11 mouse cellular contexts compared by ENCODE assay signal in genomic region chr2:130581201-130581600, GRCm38 (mm10). TPM values are rescaled to one million over a fixed set of nuclear protein-coding genes. Genes with fewer than 3 reads are reported as not detected.
DNase-seq lines count a peak whose midpoint lies in the region; ATAC-seq and TF ChIP-seq lines count a peak whose summit lies in the region.
"Had no signal": no experiment of that assay in that cellular context is flagged by ENCODE, and none has a peak within 500 bp of the region (broad histone marks: within the 10 kb centered on the region; RNA-seq: fewer than 3 reads in every experiment).

No protein-coding gene starts in this region.

- ATAC-seq in heart, embryonic 11.5 days (replicated peaks; ENCODE audit: insufficient number of reproducible peaks, low FRiP score, low TSS enrichment), result no peak
- no peak for ATAC-seq in hindbrain, embryonic 14.5 days (ENCODE audit: low FRiP score)
- no peak for ATAC-seq in midbrain, embryonic 14.5 days (ENCODE audit: low FRiP score, low TSS enrichment)
- ATAC-seq in frontal cortex, adult (ENCODE audit: low TSS enrichment), result no peak

- H3K4me3 ChIP-seq in heart, embryonic 11.5 days (ENCODE audit: low read depth, low read length), result peak overlapping the region; percentile 36
- H3K4me3 ChIP-seq in ES-E14 (ENCODE audit: insufficient read depth in 1 of 2, low read depth in 1 of 2, low read length in 2 of 2, poor library complexity in 1 of 2, severe bottlenecking in 1 of 2), result peak overlapping the region; percentile 53 to 59
- peak overlapping the region; percentile 25 for H3K4me3 ChIP-seq in hindbrain, embryonic 14.5 days (replicated peaks; ENCODE audit: low read length)
- H3K4me3 ChIP-seq in midbrain, embryonic 14.5 days (replicated peaks; ENCODE audit: low read depth, low read length), result peak overlapping the region; percentile 29

- H3K36me3 ChIP-seq in heart, embryonic 11.5 days (ENCODE audit: control insufficient read depth, insufficient read depth, low read length), result no peaks in the 10 kb centered on the region
- no peaks in the 10 kb centered on the region for H3K36me3 ChIP-seq in ES-E14 (ENCODE audit: control insufficient read depth, insufficient read depth, low read length, poor library complexity, severe bottlenecking)
- no peaks in the 10 kb centered on the region for H3K36me3 ChIP-seq in hindbrain, embryonic 14.5 days (replicated peaks; ENCODE audit: control insufficient read depth, insufficient read depth)
- no peaks in the 10 kb centered on the region for H3K36me3 ChIP-seq in midbrain, embryonic 14.5 days (ENCODE audit: control insufficient read depth, insufficient read depth, low read length)

- in situ Hi-C loops in ES-E14 (cut with MboI; ENCODE audit: low sequenced_read_pairs in 2 of 2, unreplicated experiment in 2 of 2), result no loop called here

- no peak overlapping the region for H3K27ac ChIP-seq in heart, embryonic 11.5 days (ENCODE audit: low read depth, low read length)
- H3K27ac ChIP-seq in ES-E14 (ENCODE audit: insufficient read depth, low read depth, low read length, poor library complexity, severe bottlenecking), result no peak overlapping the region
- no peak overlapping the region for H3K27ac ChIP-seq in hindbrain, embryonic 14.5 days
- H3K27ac ChIP-seq in midbrain, embryonic 14.5 days (replicated peaks; ENCODE audit: low read depth, low read length), result no peak overlapping the region
- H3K27ac ChIP-seq: macrophage had no signal

- 3% methylated on average over 15 of the region's 16 CpGs for WGBS in heart, embryonic 11.5 days (ENCODE audit: insufficient replicate concordance)
- 2% methylated on average over 16 of the region's 16 CpGs for WGBS in hindbrain, embryonic 14.5 days
- WGBS in midbrain, embryonic 14.5 days, result 4% methylated on average over 16 of the region's 16 CpGs

- peaks cover 63% of the 10 kb centered on the region for H3K27me3 ChIP-seq in heart, embryonic 11.5 days (ENCODE audit: control insufficient read depth, insufficient read depth, low read length)
- H3K27me3 ChIP-seq in hindbrain, embryonic 14.5 days (ENCODE audit: control insufficient read depth, insufficient read depth, low read length), result peaks cover 69% of the 10 kb centered on the region
- peaks cover 67% of the 10 kb centered on the region for H3K27me3 ChIP-seq in midbrain, embryonic 14.5 days (ENCODE audit: control insufficient read depth, insufficient read depth, low read length)

- H3K9me3 ChIP-seq in heart, embryonic 11.5 days (replicated peaks; ENCODE audit: control insufficient read depth, low read length), result no peaks in the 10 kb centered on the region
- no peaks in the 10 kb centered on the region for H3K9me3 ChIP-seq in ES-E14 (ENCODE audit: control insufficient read depth, insufficient read depth, low read depth, low read length)
- H3K9me3 ChIP-seq in hindbrain, embryonic 14.5 days (ENCODE audit: control insufficient read depth, low read length), result no peaks in the 10 kb centered on the region
- no peaks in the 10 kb centered on the region for H3K9me3 ChIP-seq in midbrain, embryonic 14.5 days (ENCODE audit: control insufficient read depth, low read length)

- H3K9ac ChIP-seq in heart, embryonic 11.5 days (ENCODE audit: low read depth, low read length), result no peak overlapping the region
- no peak overlapping the region for H3K9ac ChIP-seq in ES-E14 (ENCODE audit: insufficient read depth, low read depth, low read length, poor library complexity, severe bottlenecking)
- H3K9ac ChIP-seq in hindbrain, embryonic 14.5 days, result 0 out of 2 replicates have a peak overlapping the region, but pooled peaks have one; percentile 38
- peak overlapping the region; percentile 34; the same call in 1 of the 2 replicates for H3K9ac ChIP-seq in midbrain, embryonic 14.5 days (replicated peaks; ENCODE audit: low read length)

- H3K4me1 ChIP-seq in heart, embryonic 11.5 days (ENCODE audit: control insufficient read depth, insufficient read depth, low read length), result peaks cover 9% of the 10 kb centered on the region
- H3K4me1 ChIP-seq in ES-E14 (ENCODE audit: control insufficient read depth in 2 of 2, insufficient read depth in 2 of 2, low read length in 2 of 2, poor library complexity in 1 of 2), result peaks cover 0 to 10% of the 10 kb centered on the region in 2 experiments; a peak in 2 of 4 replicates
- peaks cover 13% of the 10 kb centered on the region; the same call in 1 of the 2 replicates for H3K4me1 ChIP-seq in hindbrain, embryonic 14.5 days (replicated peaks; ENCODE audit: control insufficient read depth, insufficient read depth, low read length)
- H3K4me1 ChIP-seq in midbrain, embryonic 14.5 days (ENCODE audit: control insufficient read depth, insufficient read depth, low read length), result peaks cover 9% of the 10 kb centered on the region; the same call in 1 of the 2 replicates

- no peak for DNase-seq in heart, postnatal 4 days
- DNase-seq in ES-E14 (ENCODE audit: low read depth, low spot score), result no peak
- no peak for DNase-seq in hindbrain, embryonic 14.5 days (ENCODE audit: low spot score)
- DNase-seq in midbrain, embryonic 14.5 days, result no peak
- DNase-seq in testis, postnatal 14 days (ENCODE audit: low spot score), result no peak
- no peak for DNase-seq in adrenal gland, postnatal 14 days
- DNase-seq: embryo, embryonic 11 days had no signal

- H3K4me2 ChIP-seq in heart, embryonic 11.5 days, result peak overlapping the region; percentile 63
- peak overlapping the region; percentile 48 for H3K4me2 ChIP-seq in hindbrain, embryonic 14.5 days (replicated peaks)
- H3K4me2 ChIP-seq in midbrain, embryonic 14.5 days (ENCODE audit: low read length), result peak overlapping the region; percentile 47

TF ChIP-seq in ES-E14, 5 proteins besides CTCF, POLR2A, EP300 and RAD21:
- TF ChIP-seq MAFK (IDR thresholded peaks at IDR 0.05; ENCODE audit: insufficient read depth, low read depth, low read length) (no peak), ZC3H11A (IDR thresholded peaks at IDR 0.05; ENCODE audit: borderline replicate concordance, low read depth, low read length) (no peak), ZNF384 (IDR thresholded peaks at IDR 0.05; ENCODE audit: low read depth, low read length) (no peak), CHD2 (IDR thresholded peaks at IDR 0.05; ENCODE audit: low read depth, low read length) (no peak)

RNA-seq across cellular contexts. Expression of gene Avp, which starts 1.2 kb away (rescaled TPM):
- 1.1 and 1.3 TPM in 2 replicates for polyA plus RNA-seq in heart, embryonic 11.5 days (2014; fragmentation: Nextera tagmentation; extraction: Ambion mirVana)
- total RNA-seq in heart, postnatal 4 days (2021), result 1 to 10 TPM in 1 of 2 experiments, under 1 TPM in 1; 0.83 to 1.5 TPM
- not detected in 2 replicates for total RNA-seq in ES-E14 (2012; rRNA removed)
- not detected in 2 replicates for polyA plus RNA-seq in hindbrain, embryonic 14.5 days (2014; fragmentation: Nextera tagmentation; extraction: Ambion mirVana)
- 0.70 TPM in 1 of 2 replicates, not detected in the other for polyA plus RNA-seq in midbrain, embryonic 14.5 days (2014; fragmentation: Nextera tagmentation; extraction: Ambion mirVana)
- total RNA-seq in adrenal gland, postnatal 14 days (2021), result not detected in 2 replicates
- polyA plus RNA-seq: macrophage; small intestine, adult 2 months had no signal

RNA-seq across cellular contexts. Expression of gene Oxt, which starts 5.2 kb away (rescaled TPM):
- not detected in 2 replicates for polyA plus RNA-seq in heart, embryonic 11.5 days (2014; fragmentation: Nextera tagmentation; extraction: Ambion mirVana)
- total RNA-seq in heart, postnatal 4 days (2021), result not detected
- 0.45 TPM in 1 of 2 replicates, not detected in the other for total RNA-seq in ES-E14 (2012; rRNA removed)
- polyA plus RNA-seq in hindbrain, embryonic 14.5 days (2014; fragmentation: Nextera tagmentation; extraction: Ambion mirVana), result 0.87 TPM in 1 of 2 replicates, not detected in the other
- polyA plus RNA-seq in midbrain, embryonic 14.5 days (2014; fragmentation: Nextera tagmentation; extraction: Ambion mirVana), result 0.59 TPM in 1 of 2 replicates, not detected in the other
- total RNA-seq in adrenal gland, postnatal 14 days (2021), result not detected in 2 replicates
- polyA plus RNA-seq: macrophage; small intestine, adult 2 months had no signal

RNA-seq across cellular contexts. Expression of gene Mrps26, which starts 17.7 kb away (rescaled TPM):
- polyA plus RNA-seq in heart, embryonic 11.5 days (2014; fragmentation: Nextera tagmentation; extraction: Ambion mirVana), result 78.4 and 79.9 TPM in 2 replicates
- 10 to 100 TPM; 78.0 to 86.6 TPM for total RNA-seq in heart, postnatal 4 days (2021)
- 42.6 and 57.0 TPM in 2 replicates for total RNA-seq in ES-E14 (2012; rRNA removed)
- polyA plus RNA-seq in hindbrain, embryonic 14.5 days (2014; fragmentation: Nextera tagmentation; extraction: Ambion mirVana), result 96.8 and 107 TPM in 2 replicates
- polyA plus RNA-seq in midbrain, embryonic 14.5 days (2014; fragmentation: Nextera tagmentation; extraction: Ambion mirVana), result 98.4 and 112 TPM in 2 replicates
- total RNA-seq in adrenal gland, postnatal 14 days (2021), result 54.5 and 63.2 TPM in 2 replicates

RNA-seq across cellular contexts. Expression of gene Fastkd5, which starts 48.6 kb away (rescaled TPM):
- 18.8 and 19.7 TPM in 2 replicates for polyA plus RNA-seq in heart, embryonic 11.5 days (2014; fragmentation: Nextera tagmentation; extraction: Ambion mirVana)
- total RNA-seq in heart, postnatal 4 days (2021), result 1 to 10 TPM; 8.1 to 9.2 TPM
- total RNA-seq in ES-E14 (2012; rRNA removed), result 22.0 and 22.2 TPM in 2 replicates
- 11.5 and 12.8 TPM in 2 replicates for polyA plus RNA-seq in hindbrain, embryonic 14.5 days (2014; fragmentation: Nextera tagmentation; extraction: Ambion mirVana)
- 7.4 and 13.8 TPM in 2 replicates for polyA plus RNA-seq in midbrain, embryonic 14.5 days (2014; fragmentation: Nextera tagmentation; extraction: Ambion mirVana)
- total RNA-seq in adrenal gland, postnatal 14 days (2021), result 13.4 and 14.0 TPM in 2 replicates

RNA-seq across cellular contexts. Expression of gene Ubox5, which starts 48.6 kb away (rescaled TPM):
- polyA plus RNA-seq in heart, embryonic 11.5 days (2014; fragmentation: Nextera tagmentation; extraction: Ambion mirVana), result 8.9 and 10.4 TPM in 2 replicates
- 1 to 10 TPM; 5.5 TPM for total RNA-seq in heart, postnatal 4 days (2021)
- total RNA-seq in ES-E14 (2012; rRNA removed), result 5.0 and 5.8 TPM in 2 replicates
- 9.7 and 12.6 TPM in 2 replicates for polyA plus RNA-seq in hindbrain, embryonic 14.5 days (2014; fragmentation: Nextera tagmentation; extraction: Ambion mirVana)
- 10.6 and 13.0 TPM in 2 replicates for polyA plus RNA-seq in midbrain, embryonic 14.5 days (2014; fragmentation: Nextera tagmentation; extraction: Ambion mirVana)
- total RNA-seq in adrenal gland, postnatal 14 days (2021), result 5.1 and 5.6 TPM in 2 replicates

Comparison
In these comparisons a context has a peak if more than half of its experiments do, and no peak if none do; other contexts are left out.
1. H3K9ac ChIP-seq: peak in hindbrain, embryonic 14.5 days (single experiment) and midbrain, embryonic 14.5 days (single experiment); none in heart, embryonic 11.5 days (single experiment) and ES-E14 (single experiment).
2. Peak in every context shown above with its lines, with median percentiles within 50 percentile points of each other: H3K4me2 ChIP-seq and H3K4me3 ChIP-seq.